Mouse (Mus musculus): ENCODE measurements around the gene Lingo2. TPM values are rescaled to one million over a fixed set of nuclear protein-coding genes. Genes with fewer than 3 reads are reported as not detected.

The Lingo2 gene
- polyA plus RNA-seq, 1 experiment: not detected

- Histone ChIP-seq H3K4me1 (ENCODE audit: control insufficient read depth, insufficient read depth, low read length) (no peaks in the 10 kb centered on the region), H3K4me3 (ENCODE audit: insufficient read depth, low read length) (no peak overlapping the region), H3K27ac (ENCODE audit: insufficient read depth, low read depth, low read length) (no peak overlapping the region)
- no peak for TF ChIP-seq CTCF (IDR thresholded peaks at IDR 0.05; ENCODE audit: low read depth, low read length)
- no peak for TF ChIP-seq POLR2A (IDR thresholded peaks at IDR 0.05; ENCODE audit: borderline replicate concordance, low read depth, low read length)
These were observed 126.6 kb downstream of the Lingo2 start for GRCm38 (mm10) chr4:36824982-36825381.

- no peak overlapping the region for H3K27ac ChIP-seq (ENCODE audit: insufficient read depth, low read depth, low read length)
- TF ChIP-seq CTCF (IDR thresholded peaks at IDR 0.05; ENCODE audit: low read depth, low read length) (no peak), POLR2A (IDR thresholded peaks at IDR 0.05; ENCODE audit: borderline replicate concordance, low read depth, low read length) (no peak)
- H3K4me3 ChIP-seq (ENCODE audit: insufficient read depth, low read length): no peak overlapping the region
- no peaks in the 10 kb centered on the region for H3K4me1 ChIP-seq (ENCODE audit: control insufficient read depth, insufficient read depth, low read length)
These were observed 129.6 kb downstream of the Lingo2 start for GRCm38 (mm10) chr4:36821914-36822313.

GRCm38 (mm10) chr4:36775088-36775487 is 176.5 kb downstream of the Lingo2 start:
- Histone ChIP-seq H3K4me3 (ENCODE audit: insufficient read depth, low read length) (no peak overlapping the region), H3K4me1 (ENCODE audit: control insufficient read depth, insufficient read depth, low read length) (no peaks in the 10 kb centered on the region), H3K27ac (ENCODE audit: insufficient read depth, low read depth, low read length) (no peak overlapping the region)
- TF ChIP-seq POLR2A (IDR thresholded peaks at IDR 0.05; ENCODE audit: borderline replicate concordance, low read depth, low read length) (no peak), CTCF (IDR thresholded peaks at IDR 0.05; ENCODE audit: low read depth, low read length) (no peak)

GRCm38 (mm10) chr4:36730691-36731090 is 220.9 kb downstream of the Lingo2 start:
- no peak for TF ChIP-seq CTCF (IDR thresholded peaks at IDR 0.05; ENCODE audit: low read depth, low read length)
- no peak for TF ChIP-seq POLR2A (IDR thresholded peaks at IDR 0.05; ENCODE audit: borderline replicate concordance, low read depth, low read length)
- Histone ChIP-seq H3K4me3 (ENCODE audit: insufficient read depth, low read length) (no peak overlapping the region), H3K4me1 (ENCODE audit: control insufficient read depth, insufficient read depth, low read length) (no peaks in the 10 kb centered on the region), H3K27ac (ENCODE audit: insufficient read depth, low read depth, low read length) (no peak overlapping the region)

- Histone ChIP-seq H3K4me3 (ENCODE audit: insufficient read depth, low read length) (no peak overlapping the region), H3K27ac (ENCODE audit: insufficient read depth, low read depth, low read length) (no peak overlapping the region), H3K4me1 (ENCODE audit: control insufficient read depth, insufficient read depth, low read length) (no peaks in the 10 kb centered on the region)
- TF ChIP-seq POLR2A (IDR thresholded peaks at IDR 0.05; ENCODE audit: borderline replicate concordance, low read depth, low read length) (no peak), CTCF (IDR thresholded peaks at IDR 0.05; ENCODE audit: low read depth, low read length) (no peak)
These were observed 235.1 kb downstream of the Lingo2 start for GRCm38 (mm10) chr4:36716411-36716810.

GRCm38 (mm10) chr4:36698888-36699287 is 252.7 kb downstream of the Lingo2 start:
- no peaks in the 10 kb centered on the region for H3K4me1 ChIP-seq (ENCODE audit: control insufficient read depth, insufficient read depth, low read length)
- no peak for TF ChIP-seq POLR2A (IDR thresholded peaks at IDR 0.05; ENCODE audit: borderline replicate concordance, low read depth, low read length)
- TF ChIP-seq CTCF (IDR thresholded peaks at IDR 0.05; ENCODE audit: low read depth, low read length): no peak
- H3K27ac ChIP-seq (ENCODE audit: insufficient read depth, low read depth, low read length): no peak overlapping the region
- H3K4me3 ChIP-seq (ENCODE audit: insufficient read depth, low read length): no peak overlapping the region

GRCm38 (mm10) chr4:36696810-36697209 is 254.7 kb downstream of the Lingo2 start:
- TF ChIP-seq POLR2A (IDR thresholded peaks at IDR 0.05; ENCODE audit: borderline replicate concordance, low read depth, low read length): no peak
- no peak for TF ChIP-seq CTCF (IDR thresholded peaks at IDR 0.05; ENCODE audit: low read depth, low read length)
- H3K4me3 ChIP-seq (ENCODE audit: insufficient read depth, low read length): no peak overlapping the region
- no peak overlapping the region for H3K27ac ChIP-seq (ENCODE audit: insufficient read depth, low read depth, low read length)
- H3K4me1 ChIP-seq (ENCODE audit: control insufficient read depth, insufficient read depth, low read length): no peaks in the 10 kb centered on the region

GRCm38 (mm10) chr4:36659920-36660319 is 291.6 kb downstream of the Lingo2 start:
- Histone ChIP-seq H3K4me3 (ENCODE audit: insufficient read depth, low read length) (no peak overlapping the region), H3K4me1 (ENCODE audit: control insufficient read depth, insufficient read depth, low read length) (no peaks in the 10 kb centered on the region), H3K27ac (ENCODE audit: insufficient read depth, low read depth, low read length) (no peak overlapping the region)
- no peak for TF ChIP-seq POLR2A (IDR thresholded peaks at IDR 0.05; ENCODE audit: borderline replicate concordance, low read depth, low read length)
- no peak for TF ChIP-seq CTCF (IDR thresholded peaks at IDR 0.05; ENCODE audit: low read depth, low read length)

- TF ChIP-seq POLR2A (IDR thresholded peaks at IDR 0.05; ENCODE audit: borderline replicate concordance, low read depth, low read length) (no peak), CTCF (IDR thresholded peaks at IDR 0.05; ENCODE audit: low read depth, low read length) (no peak)
- Histone ChIP-seq H3K27ac (ENCODE audit: insufficient read depth, low read depth, low read length) (no peak overlapping the region), H3K4me3 (ENCODE audit: insufficient read depth, low read length) (no peak overlapping the region), H3K4me1 (ENCODE audit: control insufficient read depth, insufficient read depth, low read length) (no peaks in the 10 kb centered on the region)
These were observed 303.8 kb downstream of the Lingo2 start for GRCm38 (mm10) chr4:36647753-36648152.

GRCm38 (mm10) chr4:36635666-36636065 is 315.9 kb downstream of the Lingo2 start:
- TF ChIP-seq CTCF (IDR thresholded peaks at IDR 0.05; ENCODE audit: low read depth, low read length) (no peak), POLR2A (IDR thresholded peaks at IDR 0.05; ENCODE audit: borderline replicate concordance, low read depth, low read length) (no peak)
- no peak overlapping the region for H3K27ac ChIP-seq (ENCODE audit: insufficient read depth, low read depth, low read length)
- no peak overlapping the region for H3K4me3 ChIP-seq (ENCODE audit: insufficient read depth, low read length)
- no peaks in the 10 kb centered on the region for H3K4me1 ChIP-seq (ENCODE audit: control insufficient read depth, insufficient read depth, low read length)

GRCm38 (mm10) chr4:36576801-36577200 is 374.7 kb downstream of the Lingo2 start:
- H3K4me3 ChIP-seq (ENCODE audit: insufficient read depth, low read length): no peak overlapping the region
- TF ChIP-seq POLR2A (IDR thresholded peaks at IDR 0.05; ENCODE audit: borderline replicate concordance, low read depth, low read length) (no peak), CTCF (IDR thresholded peaks at IDR 0.05; ENCODE audit: low read depth, low read length) (no peak)
- H3K4me1 ChIP-seq (ENCODE audit: control insufficient read depth, insufficient read depth, low read length): no peaks in the 10 kb centered on the region
- no peak overlapping the region for H3K27ac ChIP-seq (ENCODE audit: insufficient read depth, low read depth, low read length)
